Mouse (Mus musculus) C2C12 (cell line): ENCODE results near the gene Ahrr. TPM values are rescaled to one million over a fixed set of nuclear protein-coding genes. Genes with fewer than 3 reads are reported as not detected.

ENCODE experiments used
- H3K27me3 ChIP-seq: one replicate; pipeline ENCODE4 v1.6.1; 2011; ENCODE audit not compliant: control insufficient read depth, insufficient read depth, insufficient read length
- H3K36me3 ChIP-seq: one replicate; pipeline ENCODE4 v1.6.1; 2011; ENCODE audit not compliant: control insufficient read depth, insufficient read depth
- H3K4me3 ChIP-seq: one replicate; pipeline ENCODE4 v1.5.1; 2011; ENCODE audit warnings: mild to moderate bottlenecking, control low read depth; ENCODE audit not compliant: poor library complexity, insufficient read depth, severe bottlenecking
- H3K79me2 ChIP-seq: one replicate; pipeline ENCODE4 v1.6.1; 2011; ENCODE audit not compliant: control insufficient read depth, insufficient read depth
- H3K79me3 ChIP-seq: one replicate; pipeline ENCODE4 v1.6.1; 2011; ENCODE audit warnings: low read depth, control low read depth
- H3ac ChIP-seq: one replicate; pipeline ENCODE3; 2011; ENCODE audit warnings: low read depth; ENCODE audit not compliant: control insufficient read depth, insufficient read length
- CEBPB ChIP-seq: IDR thresholded peaks from one replicate; pipeline ENCODE4 v1.6.1; 2011; ENCODE audit warnings: low read depth, mild to moderate bottlenecking, control low read depth, moderate library complexity
- CTCF ChIP-seq: IDR thresholded peaks from one replicate; pipeline ENCODE4 v1.5.1; 2011; ENCODE audit not compliant: control insufficient read depth, insufficient read depth, insufficient read length
- FOSL1 ChIP-seq: IDR thresholded peaks from one replicate; pipeline ENCODE4 v1.8.0; 2011; ENCODE audit warnings: mild to moderate bottlenecking, low read length; ENCODE audit not compliant: poor library complexity, insufficient read depth, severe bottlenecking
- MAX ChIP-seq: IDR thresholded peaks from one replicate; pipeline ENCODE4 v1.6.1; 2011; ENCODE audit warnings: mild to moderate bottlenecking, control low read depth
- MYOD1 ChIP-seq: IDR thresholded peaks from one replicate; pipeline ENCODE4 v1.6.1; 2011; ENCODE audit warnings: low read depth; ENCODE audit not compliant: control insufficient read depth, insufficient read length
- MYOG ChIP-seq: IDR thresholded peaks from one replicate; pipeline ENCODE4 v1.6.1; 2011; ENCODE audit not compliant: control insufficient read depth, insufficient read length; ENCODE audit errors: extremely low read depth
- USF1 ChIP-seq: IDR thresholded peaks from one replicate; pipeline ENCODE4 v1.6.1; 2011; ENCODE audit warnings: low read depth, mild to moderate bottlenecking, control low read depth, moderate library complexity
- polyA plus RNA-seq: library from polyadenylated mRNA; unstranded; fragments of >200 nt; fragmentation: generic; extraction: Trizol; gene quantifications from one replicate; pipeline ENCODE4 v1.2.1, GENCODE M21; 2012; ENCODE audit warnings: missing spikeins

Gene Ahrr
- polyA plus RNA-seq, 1 experiment, result 2.0 TPM

DNA sequence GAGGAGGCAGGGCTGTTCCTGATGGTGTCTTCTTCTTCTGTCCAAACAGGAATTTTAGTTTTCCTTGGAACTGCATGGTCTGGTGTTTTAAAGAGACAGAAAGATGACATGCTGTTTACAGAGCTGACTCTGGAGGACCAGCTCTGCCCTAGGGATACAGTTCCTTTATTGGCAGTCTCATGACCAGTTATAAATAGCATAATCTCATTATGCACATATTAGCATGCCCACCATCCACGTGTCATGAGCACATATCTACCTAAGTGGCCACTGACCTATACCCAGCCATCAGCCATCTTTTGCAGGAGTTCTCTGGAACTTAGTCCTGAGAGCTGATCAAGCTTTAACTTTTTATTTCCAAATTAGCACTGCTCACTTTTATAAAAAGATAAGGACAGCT lies 71.5 kb downstream of the Ahrr start:
- Histone ChIP-seq H3K79me3 (no peaks in the 10 kb centered on the region), H3K79me2 (no peaks in the 10 kb centered on the region), H3ac (no peak overlapping the region), H3K4me3 (no peak overlapping the region), H3K36me3 (peaks cover 4% of the 10 kb centered on the region), H3K27me3 (no peaks in the 10 kb centered on the region)
- TF ChIP-seq USF1 (no peak), MAX (no peak), CEBPB (no peak), MYOD1 (no peak), MYOG (no peak), CTCF (no peak), FOSL1 (no peak)

DNA sequence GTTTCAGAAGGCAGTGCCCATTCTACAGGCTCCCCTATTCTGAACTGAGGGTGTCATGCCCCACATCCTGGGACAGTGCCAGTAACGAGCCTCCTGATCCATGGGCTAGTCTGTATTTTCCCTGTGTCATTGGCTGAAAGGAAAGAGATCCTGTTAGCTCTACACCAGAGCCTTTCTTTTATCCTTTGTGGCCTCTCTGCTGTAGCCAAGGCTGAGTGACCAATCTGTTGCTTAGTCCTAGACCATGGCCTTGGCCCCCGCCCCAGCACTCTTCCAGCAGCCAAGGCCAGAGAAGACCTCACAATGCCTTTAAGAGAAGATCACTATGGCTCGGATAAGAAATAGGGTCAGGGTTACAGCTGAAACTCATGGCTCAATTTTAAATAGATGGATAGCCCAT lies 73.7 kb downstream of the Ahrr start:
- Histone ChIP-seq H3ac (no peak overlapping the region), H3K79me2 (no peaks in the 10 kb centered on the region), H3K4me3 (no peak overlapping the region), H3K36me3 (peaks cover 4% of the 10 kb centered on the region), H3K27me3 (no peaks in the 10 kb centered on the region), H3K79me3 (no peaks in the 10 kb centered on the region)
- no peak for TF ChIP-seq MYOG
- TF ChIP-seq CTCF, result no peak
- no peak for TF ChIP-seq MAX
- TF ChIP-seq FOSL1, result no peak
- no peak for TF ChIP-seq USF1

DNA sequence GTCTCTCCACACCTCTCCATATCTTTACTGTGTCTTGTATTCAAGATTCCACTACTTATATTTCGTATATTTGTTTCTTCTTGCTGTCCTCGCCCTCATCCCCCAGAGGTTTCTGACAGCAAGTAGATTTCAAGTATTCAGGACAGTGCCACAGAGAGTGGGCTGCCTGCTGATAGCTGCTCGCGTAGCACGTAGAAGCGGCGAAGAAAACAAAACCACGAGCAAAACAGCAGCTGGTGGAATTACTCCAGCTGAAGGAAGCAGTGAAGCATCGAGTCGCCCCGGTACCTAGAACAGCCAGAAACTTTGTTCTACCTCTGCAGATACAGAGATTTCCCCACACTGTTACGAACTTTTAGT lies 83.2 kb downstream of the Ahrr start:
- no peak for TF ChIP-seq MYOD1
- no peak for TF ChIP-seq CTCF
- no peak for TF ChIP-seq CEBPB
- TF ChIP-seq USF1, result no peak
- TF ChIP-seq MAX, result no peak
- TF ChIP-seq FOSL1, result no peak
- TF ChIP-seq MYOG, result no peak
- peaks cover 3% of the 10 kb centered on the region for H3K36me3 ChIP-seq
- peaks cover 18% of the 10 kb centered on the region for H3K79me2 ChIP-seq
- no peaks in the 10 kb centered on the region for H3K79me3 ChIP-seq
- H3ac ChIP-seq, result peak overlapping the region; percentile 44
- H3K4me3 ChIP-seq, result peak overlapping the region; percentile 65
- H3K27me3 ChIP-seq, result no peaks in the 10 kb centered on the region

DNA sequence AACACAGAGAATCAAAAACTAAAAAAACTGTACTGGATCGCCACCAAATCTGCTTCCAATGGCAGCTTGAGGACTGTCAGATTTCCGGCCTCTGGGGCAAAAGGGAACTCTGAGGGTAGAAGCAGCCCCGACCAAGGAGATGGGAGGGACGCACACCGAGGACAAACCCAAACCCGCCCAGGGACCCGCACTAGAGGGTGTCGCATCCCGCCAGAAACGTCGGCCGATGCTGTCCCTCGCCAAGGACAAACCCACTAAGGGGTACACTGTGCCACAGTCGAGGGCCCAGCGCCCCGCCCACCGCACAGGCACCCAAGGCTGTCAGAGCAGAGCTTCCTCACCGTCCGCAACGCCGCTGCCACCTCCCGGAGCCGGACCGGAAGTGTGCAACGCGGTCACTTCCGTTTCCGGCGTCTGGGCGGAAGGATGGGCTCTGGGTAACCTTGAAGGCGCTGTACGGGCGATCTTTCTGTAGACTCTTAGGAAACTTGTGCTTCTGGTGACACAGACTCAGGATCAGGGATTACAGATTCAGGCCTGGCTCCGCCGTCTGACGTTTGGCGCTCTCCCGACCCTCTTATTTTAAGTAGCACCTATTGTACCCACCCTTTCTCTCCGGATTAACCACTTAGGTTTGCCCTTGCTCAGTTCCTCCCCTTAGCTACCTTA lies 83.7 kb downstream of the Ahrr start, which contains the start of gene Exoc3:
Exoc3 (minus strand) TSS at position 416 of the 669 bp plus-strand sequence.
- Histone ChIP-seq H3K79me2 (peaks cover 18% of the 10 kb centered on the region), H3K4me3 (peak within 1 kb of the TSS; percentile 65), H3K27me3 (no peaks in the 10 kb centered on the region), H3K79me3 (no peaks in the 10 kb centered on the region), H3K36me3 (peaks cover 5% of the 10 kb centered on the region), H3ac (peak within 1 kb of the TSS; percentile 88)
- TF ChIP-seq USF1 (no peak), FOSL1 (no peak), MYOD1 (no peak), MAX (no peak), CEBPB (no peak), MYOG (no peak), CTCF (no peak)

DNA sequence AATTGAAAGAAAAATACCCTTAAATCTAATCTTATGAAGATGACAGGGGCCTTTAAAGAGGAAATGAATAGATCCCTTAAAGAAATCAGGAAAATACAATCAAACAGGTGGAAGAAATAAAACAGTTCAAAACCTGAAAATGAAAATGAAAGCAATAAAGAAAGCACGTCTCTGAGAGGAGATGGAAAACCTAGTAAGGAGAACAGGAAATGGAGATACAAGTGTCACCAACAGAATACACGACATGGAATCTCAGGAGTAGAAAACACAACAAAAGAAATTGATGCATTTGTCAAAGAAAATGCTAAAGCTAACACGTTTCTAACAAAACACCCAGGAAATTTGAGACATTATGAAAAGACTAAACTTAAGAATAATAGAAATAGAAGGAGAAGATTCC lies 95.7 kb downstream of the Ahrr start:
- no peaks in the 10 kb centered on the region for H3K27me3 ChIP-seq
- peaks cover 1% of the 10 kb centered on the region for H3K79me3 ChIP-seq
- H3K79me2 ChIP-seq, result no peaks in the 10 kb centered on the region
- H3K36me3 ChIP-seq, result peaks cover 33% of the 10 kb centered on the region
- no peak for TF ChIP-seq CEBPB
- no peak for TF ChIP-seq MYOG
- TF ChIP-seq MAX, result no peak
- TF ChIP-seq USF1, result no peak
- no peak for TF ChIP-seq FOSL1
- no peak for TF ChIP-seq MYOD1
- TF ChIP-seq CTCF, result no peak
- no peak overlapping the region for H3K4me3 ChIP-seq
- H3ac ChIP-seq, result no peak overlapping the region

DNA sequence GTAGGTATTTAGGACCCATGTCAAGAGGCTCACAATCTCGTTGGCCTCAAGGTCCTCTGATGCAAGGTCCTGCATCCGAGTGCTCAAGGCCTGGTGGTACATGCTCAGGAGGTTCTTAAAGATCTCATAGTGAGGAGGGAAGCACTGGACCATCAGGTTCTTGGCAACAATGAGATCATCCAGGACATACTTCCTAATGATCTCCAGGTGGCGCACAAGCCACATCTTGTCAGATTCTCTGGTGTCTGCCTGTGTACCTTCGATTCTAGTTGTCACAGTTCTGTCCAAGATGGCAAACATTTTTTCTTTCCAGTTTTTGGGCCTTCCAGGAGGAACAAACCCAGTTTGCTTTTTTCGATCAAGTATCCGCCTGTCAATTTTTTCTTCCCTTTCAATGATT lies 99.5 kb downstream of the Ahrr start:
- Histone ChIP-seq H3K79me2 (no peaks in the 10 kb centered on the region), H3ac (no peak overlapping the region), H3K36me3 (peaks cover 24% of the 10 kb centered on the region), H3K4me3 (no peak overlapping the region), H3K79me3 (no peaks in the 10 kb centered on the region), H3K27me3 (no peaks in the 10 kb centered on the region)
- TF ChIP-seq FOSL1 (no peak), USF1 (no peak), CEBPB (no peak), MYOD1 (no peak), CTCF (no peak), MYOG (no peak), MAX (no peak)
